Mouse (Mus musculus) thymus, adult 2 months (tissue): Measurements from ENCODE around the gene Smg9.

Experiments
- CTCF ChIP-seq: fragments of 200-500 bp; IDR thresholded peaks from 2 replicates; pipeline ENCODE4 v1.5.1; 2012; ENCODE audit warnings: mild to moderate bottlenecking, control low read depth, low read length, moderate library complexity, borderline replicate concordance; ENCODE audit not compliant: control insufficient read depth, poor library complexity, insufficient read depth; ENCODE audit errors: extremely low read depth
- POLR2A ChIP-seq: fragments of 200-500 bp; IDR thresholded peaks from 2 replicates; pipeline ENCODE4 v1.6.1; 2012; ENCODE audit warnings: mild to moderate bottlenecking, low read length, control low read depth, moderate library complexity; ENCODE audit not compliant: control insufficient read depth, poor library complexity, insufficient read depth; ENCODE audit errors: extremely low read depth

DNA sequence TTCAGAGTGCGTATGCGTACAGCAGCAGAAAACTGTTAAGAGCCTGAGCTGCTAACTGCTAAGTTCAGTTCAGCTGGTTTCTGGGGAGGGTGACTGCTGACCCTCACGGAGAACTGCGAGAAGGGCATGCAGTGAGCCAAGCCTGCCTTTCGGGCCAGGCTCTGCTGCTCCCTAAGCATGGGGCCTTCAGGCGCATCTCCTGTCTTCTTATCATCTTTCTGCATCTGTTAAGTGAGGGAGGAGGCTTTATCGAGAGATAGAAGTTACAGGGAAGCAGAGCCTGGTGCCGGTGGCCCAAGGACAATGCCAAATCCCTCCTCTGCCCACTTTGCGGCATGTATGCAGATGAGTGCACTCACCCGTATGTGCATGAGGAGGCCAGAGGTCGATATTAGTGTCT lies 2.6 kb upstream of the Smg9 start:
- TF ChIP-seq CTCF = no peak
- no peak for TF ChIP-seq POLR2A
